Comparison of ENCODE assay signal across 8 mouse cellular contexts in genomic region chr8:72382395-72382794, GRCm38 (mm10). TPM values are rescaled to one million over a fixed set of nuclear protein-coding genes. Genes with fewer than 3 reads are reported as not detected.
DNase-seq lines count a peak whose midpoint lies in the region; ATAC-seq and TF ChIP-seq lines count a peak whose summit lies in the region.
"Had no signal": no experiment of that assay in that cellular context is flagged by ENCODE, and none has a peak within 500 bp of the region (broad histone marks: within the 10 kb centered on the region; RNA-seq: fewer than 3 reads in every experiment).

No protein-coding gene starts in this region.

- DNase-seq in midbrain, postnatal 0 days (ENCODE audit: low spot score): peak; percentile 18
- DNase-seq in WW6 (ENCODE audit: low read depth, low spot score): peak; percentile 28
- DNase-seq in naive thymus-derived CD4-positive, alpha-beta T cell, adult 2 months (ENCODE audit: low read depth): peak; percentile 54
- DNase-seq in right cerebral cortex, adult 18-20 months: no peak

- peaks cover 98% of the 10 kb centered on the region for H3K36me3 ChIP-seq in intestine, postnatal 0 days (ENCODE audit: control insufficient read depth, insufficient read depth)
- peaks cover 74% of the 10 kb centered on the region for H3K36me3 ChIP-seq in intestine, embryonic 15.5 days
- H3K36me3 ChIP-seq in midbrain, postnatal 0 days (ENCODE audit: insufficient read depth, low read length): peaks cover 87% of the 10 kb centered on the region
- peaks cover 81% of the 10 kb centered on the region for H3K36me3 ChIP-seq in midbrain, embryonic 15.5 days (replicated peaks)

- 66% methylated on average over 5 of the region's 5 CpGs for WGBS in intestine, postnatal 0 days
- WGBS in intestine, embryonic 15.5 days: 48% methylated on average over 5 of the region's 5 CpGs
- 61% methylated on average over 5 of the region's 5 CpGs for WGBS in midbrain, postnatal 0 days
- WGBS in midbrain, embryonic 15.5 days: 55% methylated on average over 5 of the region's 5 CpGs

- ATAC-seq in intestine, postnatal 0 days: no peak
- ATAC-seq in intestine, embryonic 15.5 days: no peak
- ATAC-seq in midbrain, postnatal 0 days (ENCODE audit: low FRiP score): peak; percentile 48; the same call in 1 of the 2 replicates
- ATAC-seq in midbrain, embryonic 15.5 days (replicated peaks): no peak; the same call in 1 of the 2 replicates
- ATAC-seq: inflammation-experienced regulatory T-cells, adult 6 months had no signal

- H3K4me1 ChIP-seq in intestine, postnatal 0 days (replicated peaks; ENCODE audit: control insufficient read depth, insufficient read depth, low read length): no peaks in the 10 kb centered on the region
- no peaks in the 10 kb centered on the region for H3K4me1 ChIP-seq in intestine, embryonic 15.5 days (replicated peaks)
- no peaks in the 10 kb centered on the region for H3K4me1 ChIP-seq in midbrain, postnatal 0 days (ENCODE audit: insufficient read depth, low read length)
- H3K4me1 ChIP-seq in midbrain, embryonic 15.5 days: no peaks in the 10 kb centered on the region

- no peak overlapping the region for H3K27ac ChIP-seq in intestine, postnatal 0 days (ENCODE audit: low read depth, low read length)
- no peak overlapping the region for H3K27ac ChIP-seq in intestine, embryonic 15.5 days
- no peak overlapping the region for H3K27ac ChIP-seq in midbrain, postnatal 0 days (ENCODE audit: low read depth, low read length)
- H3K27ac ChIP-seq in midbrain, embryonic 15.5 days: no peak overlapping the region

- H3K4me3 ChIP-seq in intestine, postnatal 0 days (ENCODE audit: low read depth, low read length): no peak overlapping the region
- H3K4me3 ChIP-seq in intestine, embryonic 15.5 days (replicated peaks): no peak overlapping the region
- H3K4me3 ChIP-seq in midbrain, postnatal 0 days (ENCODE audit: low read depth, low read length): no peak overlapping the region
- H3K4me3 ChIP-seq in midbrain, embryonic 15.5 days: no peak overlapping the region

- peak; percentile 43; the same call in 1 of the 2 replicates for TF ChIP-seq CTCF in intestine, postnatal 0 days (IDR thresholded peaks at IDR 0.05; ENCODE audit: low read depth)
- TF ChIP-seq CTCF in midbrain, postnatal 0 days (IDR thresholded peaks at IDR 0.05): 0 out of 2 replicates have a peak, but pooled peaks have one; percentile 6

- H3K9ac ChIP-seq in intestine, postnatal 0 days (ENCODE audit: low read depth, low read length): no peak overlapping the region
- no peak overlapping the region for H3K9ac ChIP-seq in intestine, embryonic 15.5 days
- no peak overlapping the region for H3K9ac ChIP-seq in midbrain, postnatal 0 days (replicated peaks; ENCODE audit: low read length, poor library complexity, severe bottlenecking)
- H3K9ac ChIP-seq in midbrain, embryonic 15.5 days: no peak overlapping the region

- H3K9me3 ChIP-seq in intestine, postnatal 0 days (ENCODE audit: control insufficient read depth): no peaks in the 10 kb centered on the region
- no peaks in the 10 kb centered on the region for H3K9me3 ChIP-seq in intestine, embryonic 15.5 days
- no peaks in the 10 kb centered on the region for H3K9me3 ChIP-seq in midbrain, postnatal 0 days (ENCODE audit: low read length)
- no peaks in the 10 kb centered on the region for H3K9me3 ChIP-seq in midbrain, embryonic 15.5 days

- H3K27me3 ChIP-seq in intestine, postnatal 0 days (replicated peaks; ENCODE audit: control insufficient read depth, insufficient read depth, low read length): no peaks in the 10 kb centered on the region
- no peaks in the 10 kb centered on the region for H3K27me3 ChIP-seq in intestine, embryonic 15.5 days (replicated peaks)
- H3K27me3 ChIP-seq in midbrain, postnatal 0 days (ENCODE audit: insufficient read depth, low read length): no peaks in the 10 kb centered on the region
- H3K27me3 ChIP-seq in midbrain, embryonic 15.5 days (replicated peaks): no peaks in the 10 kb centered on the region

- no peak overlapping the region for H3K4me2 ChIP-seq in intestine, postnatal 0 days (replicated peaks; ENCODE audit: low read depth)
- no peak overlapping the region for H3K4me2 ChIP-seq in intestine, embryonic 15.5 days (replicated peaks)
- no peak overlapping the region for H3K4me2 ChIP-seq in midbrain, postnatal 0 days (ENCODE audit: low read depth, low read length, poor library complexity, severe bottlenecking)
- no peak overlapping the region for H3K4me2 ChIP-seq in midbrain, embryonic 15.5 days

RNA-seq across cellular contexts. Expression of gene Eps15l1, which starts 38.9 kb away (rescaled TPM):
- polyA plus RNA-seq in intestine, postnatal 0 days (2015; fragmentation: Nextera tagmentation; extraction: Ambion mirVana): 16.3 and 17.3 TPM in 2 replicates
- 43.6 and 45.5 TPM in 2 replicates for polyA plus RNA-seq in intestine, embryonic 15.5 days (2015; fragmentation: Nextera tagmentation; extraction: Ambion mirVana)
- 65.7 and 66.4 TPM in 2 replicates for total RNA-seq in midbrain, postnatal 0 days (2014; rRNA removed)
- 51.3 and 51.9 TPM in 2 replicates for polyA plus RNA-seq in midbrain, postnatal 0 days (2015; fragmentation: Nextera tagmentation; extraction: Ambion mirVana)
- 63.6 and 63.7 TPM in 2 replicates for polyA plus RNA-seq in midbrain, embryonic 15.5 days (2015; fragmentation: Nextera tagmentation; extraction: Ambion mirVana)
